Mouse (Mus musculus) heart, embryonic 14.5 days (tissue): ENCODE data around the gene Pnp2. TPM values are rescaled to one million over a fixed set of nuclear protein-coding genes. Genes with fewer than 3 reads are reported as not detected.

ENCODE experiments used
- polyA plus RNA-seq: library from polyadenylated mRNA; unstranded; fragments of >200 nt; fragmentation: Nextera tagmentation; extraction: Ambion mirVana; gene quantifications from 2 replicates; pipeline ENCODE4 v1.2.1, GENCODE M21; 2014

Gene Pnp2
- polyA plus RNA-seq, 1 experiment from 2014 or later, result 0.59 TPM

Other genes starting within 250 kb of the Pnp2 start
- not detected in 2 replicates for gene Olfr748, start 248.6 kb upstream of the Pnp2 start, polyA plus RNA-seq
- gene Olfr749, start 210.9 kb upstream of the Pnp2 start, polyA plus RNA-seq, result not detected in 2 replicates
- gene Ttc5, start 170.5 kb upstream of the Pnp2 start, polyA plus RNA-seq, result 48.8 and 51.8 TPM in 2 replicates
- gene Ccnb1ip1, start 148.3 kb upstream of the Pnp2 start, polyA plus RNA-seq, result not detected in 2 replicates
- gene Parp2, start 148.2 kb upstream of the Pnp2 start, polyA plus RNA-seq, result 42.4 and 46.0 TPM in 2 replicates
- 6.6 and 8.3 TPM in 2 replicates for gene Tep1, start 85.4 kb upstream of the Pnp2 start, polyA plus RNA-seq
- 0.11 and 0.26 TPM in 2 replicates for gene Klhl33, start 58.5 kb upstream of the Pnp2 start, polyA plus RNA-seq
- 118 and 134 TPM in 2 replicates for gene Osgep, start 31.1 kb upstream of the Pnp2 start, polyA plus RNA-seq
- 127 and 132 TPM in 2 replicates for gene Apex1, start 31.0 kb upstream of the Pnp2 start, polyA plus RNA-seq
- gene Pip4p1, start 25.1 kb upstream of the Pnp2 start, polyA plus RNA-seq, result 24.0 and 35.1 TPM in 2 replicates
- 30.5 and 32.2 TPM in 2 replicates for gene Pnp, start 24.9 kb upstream of the Pnp2 start, polyA plus RNA-seq
- gene Gm49342, start 11.5 kb upstream of the Pnp2 start, polyA plus RNA-seq, result not detected in 2 replicates
- 0.32 and 0.57 TPM in 2 replicates for gene Rnase10, start 51.8 kb downstream of the Pnp2 start, polyA plus RNA-seq
- not detected in 2 replicates for gene Rnase9, start 85.9 kb downstream of the Pnp2 start, polyA plus RNA-seq
- not detected in 2 replicates for gene Rnase11, start 94.2 kb downstream of the Pnp2 start, polyA plus RNA-seq
- gene Rnase12, start 101.7 kb downstream of the Pnp2 start, polyA plus RNA-seq, result 0.82 TPM in 1 of 2 replicates, not detected in the other
- not detected in 2 replicates for gene Olfr750, start 118.4 kb downstream of the Pnp2 start, polyA plus RNA-seq
- gene Rnase4, start 135.1 kb downstream of the Pnp2 start, polyA plus RNA-seq, result 25.0 and 29.7 TPM in 2 replicates
- 3.8 and 4.8 TPM in 2 replicates for gene Ang, start 135.2 kb downstream of the Pnp2 start, polyA plus RNA-seq
- gene Eddm3b, start 158.4 kb downstream of the Pnp2 start, polyA plus RNA-seq, result not detected in 2 replicates
- gene Rnase6, start 167.9 kb downstream of the Pnp2 start, polyA plus RNA-seq, result 0.24 and 1.0 TPM in 2 replicates
- 0.47 and 1.1 TPM in 2 replicates for gene Rnase1, start 190.8 kb downstream of the Pnp2 start, polyA plus RNA-seq
- gene Rnase2b, start 206.3 kb downstream of the Pnp2 start, polyA plus RNA-seq, result not detected in 2 replicates
- gene Ang2, start 243.2 kb downstream of the Pnp2 start, polyA plus RNA-seq, result not detected in 2 replicates
- gene Ear14, start 247.4 kb downstream of the Pnp2 start, polyA plus RNA-seq, result not detected in 2 replicates